Mouse (Mus musculus) neutrophil, adult 5-6 weeks (primary cell): Measurements from ENCODE around the gene Hnrnpul1. TPM values are rescaled to one million over a fixed set of nuclear protein-coding genes. Genes with fewer than 3 reads are reported as not detected.
"Not testable (repeated sequence)": the region's sequence is repeated elsewhere in the genome, so short reads cannot be mapped to it uniquely, and the experiment has no call there.

Experiments
- ATAC-seq: fragments of 151-379, 151-347 bp; 2 replicates; pipeline ENCODE4 v1.8.0; 2017; ENCODE audit warnings: mild to moderate bottlenecking, moderate TSS enrichment; ENCODE audit not compliant: insufficient number of reproducible peaks, poor library complexity, low FRiP score, severe bottlenecking; ENCODE audit errors: extremely low read depth
- total RNA-seq: library from RNA; stranded (forward); fragments of 200-1000 nt; gene quantifications from 2 replicates; pipeline ENCODE4 v1.2.3, GENCODE M21; 2017

Gene Hnrnpul1
- total RNA-seq, 1 experiment from 2014 or later: 198 TPM

- ATAC-seq: no peak
Observed at GRCm38 (mm10) chr7:25729396-25729795, 25.2 kb downstream of the Hnrnpul1 start.

- no peak for ATAC-seq
Observed at GRCm38 (mm10) chr7:25727800-25728199, 26.8 kb downstream of the Hnrnpul1 start.

DNA sequence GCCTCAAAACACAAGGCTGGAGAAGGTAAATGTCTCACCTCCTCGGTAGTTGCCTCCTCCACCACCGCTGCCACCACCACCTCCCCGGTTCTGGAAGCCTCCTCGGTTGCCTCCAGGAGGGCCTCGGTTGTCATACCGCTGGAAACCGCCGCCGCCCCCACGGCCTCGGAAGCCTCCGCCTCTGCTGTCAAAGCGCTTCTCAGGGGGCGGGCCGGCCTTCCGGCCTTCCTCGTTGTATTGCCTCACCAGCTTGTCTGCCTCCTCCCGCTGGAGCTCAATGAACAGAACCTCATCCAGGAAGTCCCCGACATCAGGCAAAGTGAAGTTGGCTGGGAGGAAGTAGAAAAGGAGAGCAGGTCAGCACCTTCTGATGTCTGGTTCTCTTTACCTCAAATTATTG, 28.7 kb downstream of the Hnrnpul1 start:
- ATAC-seq: no peak

GRCm38 (mm10) chr7:25721776-25722175, 32.8 kb downstream of the Hnrnpul1 start:
- not testable (repeated sequence) for ATAC-seq

DNA sequence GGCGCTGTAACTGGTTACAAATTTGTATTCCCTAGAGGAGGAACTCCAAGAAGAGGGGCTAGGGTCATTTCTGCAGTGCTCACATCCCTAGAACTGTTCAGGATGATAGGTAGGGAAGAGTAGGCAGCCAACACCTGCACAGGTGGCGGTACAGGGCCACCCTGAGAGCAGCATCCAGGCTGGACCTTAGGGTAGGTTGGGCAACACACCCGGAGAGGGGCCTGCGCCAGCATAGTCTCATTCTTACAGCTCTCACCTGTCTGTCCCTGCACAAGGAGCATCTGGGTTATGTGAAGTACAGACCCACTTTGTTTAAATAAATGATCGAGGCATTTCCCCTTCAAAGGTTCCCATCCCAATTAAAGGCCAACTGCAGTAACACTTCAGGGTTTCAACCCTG, 33.8 kb downstream of the Hnrnpul1 start:
- no peak for ATAC-seq

DNA sequence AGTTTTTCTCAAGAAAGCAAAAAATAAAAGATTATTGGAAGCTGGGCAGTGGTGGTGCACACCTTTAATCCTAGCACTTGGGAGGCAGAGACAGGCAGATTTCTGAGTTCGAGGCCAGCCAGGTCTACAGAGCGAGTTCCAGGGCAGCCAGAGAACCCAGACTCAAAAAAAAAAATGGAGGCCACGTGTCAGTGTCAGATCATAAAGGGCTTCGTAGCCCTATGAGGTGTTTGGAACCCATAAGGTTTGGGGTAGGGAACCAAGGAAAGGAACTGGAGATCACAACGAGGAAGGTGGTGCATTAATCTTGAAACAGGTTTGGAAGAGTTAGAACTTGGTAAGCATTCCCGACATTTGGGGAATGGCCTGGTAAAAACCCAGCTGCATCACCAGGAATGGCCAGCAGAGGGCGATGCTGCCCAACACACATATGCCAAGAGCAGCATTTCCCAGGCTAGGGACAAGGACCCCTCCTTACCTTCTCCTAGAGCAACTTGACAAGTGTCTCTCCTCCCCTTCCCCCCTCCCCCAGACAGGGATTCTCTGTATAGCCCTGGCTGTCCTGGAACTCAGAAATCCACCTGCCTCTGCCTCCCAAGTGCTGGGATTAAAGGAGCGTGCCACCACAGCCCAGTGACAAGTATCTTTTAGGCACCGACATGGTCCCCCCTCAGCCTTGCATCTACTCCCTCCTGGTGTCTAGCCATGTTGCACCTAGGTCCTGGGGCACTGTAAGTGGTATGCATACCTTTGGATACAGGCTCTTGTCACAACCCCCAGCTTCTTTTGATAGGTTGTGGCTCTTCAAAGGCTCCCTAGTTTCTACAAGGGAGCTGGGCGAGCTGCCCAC, 34.6 kb downstream of the Hnrnpul1 start:
- ATAC-seq: no peak

GRCm38 (mm10) chr7:25718788-25719417, 35.7 kb downstream of the Hnrnpul1 start, which contains the start of gene Ccdc97:
Gene Ccdc97, minus strand, starts transcription at chr7:25719088.
- ATAC-seq: peak; percentile 87

- no peak for ATAC-seq
Observed at GRCm38 (mm10) chr7:25717478-25717877, 37.1 kb downstream of the Hnrnpul1 start.

GRCm38 (mm10) chr7:25715731-25716271, 38.8 kb downstream of the Hnrnpul1 start:
- ATAC-seq: no peak

GRCm38 (mm10) chr7:25714581-25714980, 40.0 kb downstream of the Hnrnpul1 start:
- ATAC-seq: no peak

- ATAC-seq: no peak
Observed at GRCm38 (mm10) chr7:25712801-25713200, 41.8 kb downstream of the Hnrnpul1 start.

DNA sequence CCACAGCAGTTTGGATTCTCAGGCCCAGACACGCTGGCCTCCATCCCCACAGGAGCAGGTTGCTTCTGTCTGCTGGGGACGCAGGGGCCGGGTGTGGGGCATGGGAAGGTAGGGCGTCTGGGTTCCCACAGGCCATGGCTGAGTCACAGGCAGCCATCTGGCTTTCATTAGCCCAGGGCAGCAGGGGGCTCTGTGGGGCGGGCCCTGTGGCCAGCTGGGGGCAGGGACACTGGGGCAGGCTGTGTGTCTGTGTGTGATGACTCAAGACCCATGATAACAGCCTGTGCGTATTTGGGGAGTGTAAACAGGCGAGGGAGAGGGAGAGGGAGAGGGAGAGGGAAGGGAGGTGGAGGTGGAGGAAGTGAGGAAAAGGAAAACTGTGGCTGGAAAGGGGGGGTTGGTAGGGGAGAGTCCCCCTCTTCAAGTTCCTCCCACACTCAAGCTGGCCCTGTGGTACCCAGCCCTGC, 42.8 kb downstream of the Hnrnpul1 start:
- no peak for ATAC-seq

GRCm38 (mm10) chr7:25711165-25711564, 43.4 kb downstream of the Hnrnpul1 start:
- no peak for ATAC-seq

DNA sequence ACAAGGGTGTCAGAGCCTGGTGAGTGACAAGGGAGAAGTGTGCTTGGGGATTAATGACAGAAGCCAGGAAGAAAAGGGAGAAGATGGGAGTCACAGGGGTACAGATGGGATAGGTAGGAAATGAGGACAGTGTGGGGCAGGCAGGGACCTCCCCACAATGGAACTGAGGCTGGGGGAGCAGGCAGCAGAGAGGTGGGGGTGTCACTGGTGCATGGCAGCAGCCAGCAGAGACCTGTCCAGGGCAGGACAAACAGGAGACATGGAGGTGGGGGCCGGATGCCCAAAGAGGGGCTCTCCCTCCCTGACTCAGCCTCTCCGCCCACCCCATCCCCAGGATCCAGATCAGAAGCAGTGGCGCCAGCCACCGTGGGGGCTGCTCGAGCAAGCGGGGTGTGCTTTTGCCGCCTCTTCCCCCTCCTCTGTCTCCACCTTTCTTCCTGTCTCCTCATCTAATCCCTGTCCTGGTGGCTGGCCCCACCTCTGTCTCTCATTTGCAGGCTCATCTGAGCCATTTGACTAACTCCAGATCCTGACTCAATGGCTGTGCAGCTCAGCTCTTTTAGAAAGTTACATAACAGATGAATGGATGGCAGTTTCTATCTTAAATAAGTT, 43.9 kb downstream of the Hnrnpul1 start:
- no peak for ATAC-seq

DNA sequence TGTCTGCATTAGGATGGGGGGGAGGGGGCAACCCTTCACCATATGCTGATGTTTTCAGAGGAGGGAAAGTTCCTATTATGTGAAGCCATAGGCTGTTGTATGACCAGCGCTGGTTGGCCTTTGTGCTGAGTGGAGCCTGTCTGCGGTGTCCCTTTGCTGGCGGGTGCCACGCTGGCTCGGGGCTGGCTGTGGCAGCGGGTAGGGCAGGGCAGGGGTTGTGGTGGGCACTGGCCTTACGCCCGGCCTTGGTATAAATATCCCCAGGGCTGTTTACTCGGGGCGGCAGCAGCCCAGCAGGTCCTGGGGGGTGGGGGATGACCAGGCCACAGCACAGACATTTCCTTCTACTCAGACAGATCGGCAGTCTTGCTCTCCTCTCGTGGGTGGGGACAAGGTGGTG, 44.6 kb downstream of the Hnrnpul1 start:
- no peak for ATAC-seq

- ATAC-seq: peak; percentile 70
Observed at GRCm38 (mm10) chr7:25707581-25708292, 46.8 kb downstream of the Hnrnpul1 start.

DNA sequence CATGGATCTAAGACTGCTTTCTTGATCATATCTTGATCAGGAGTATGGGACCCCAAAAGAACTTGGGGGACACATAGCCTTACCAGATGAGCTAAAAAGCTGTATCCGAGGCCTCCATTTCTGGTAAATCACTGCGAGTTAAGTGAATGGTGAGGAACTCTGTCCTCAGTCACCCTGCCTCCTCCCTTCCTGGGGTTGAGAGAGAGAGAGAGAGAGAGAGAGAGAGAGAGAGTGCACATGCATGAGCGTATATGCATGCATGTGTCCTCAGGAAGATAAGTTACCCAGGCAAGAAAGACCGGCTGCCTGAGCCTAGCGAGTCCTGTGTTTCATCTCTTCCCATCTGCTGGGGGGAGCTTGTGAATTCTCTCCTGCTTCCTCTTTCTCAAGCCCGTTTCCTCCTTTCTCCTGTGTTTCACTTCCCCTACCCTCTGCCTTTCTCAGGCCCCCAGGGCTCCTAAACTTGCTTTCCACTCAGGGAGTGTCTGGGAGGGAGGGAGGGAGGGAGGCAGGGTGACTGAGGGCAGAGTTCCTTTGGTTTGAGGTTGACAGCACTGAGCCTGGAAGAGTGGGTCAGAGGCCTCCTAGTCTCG, 47.9 kb downstream of the Hnrnpul1 start:
- ATAC-seq: peak; percentile 21; the same call in 1 of the 2 replicates

DNA sequence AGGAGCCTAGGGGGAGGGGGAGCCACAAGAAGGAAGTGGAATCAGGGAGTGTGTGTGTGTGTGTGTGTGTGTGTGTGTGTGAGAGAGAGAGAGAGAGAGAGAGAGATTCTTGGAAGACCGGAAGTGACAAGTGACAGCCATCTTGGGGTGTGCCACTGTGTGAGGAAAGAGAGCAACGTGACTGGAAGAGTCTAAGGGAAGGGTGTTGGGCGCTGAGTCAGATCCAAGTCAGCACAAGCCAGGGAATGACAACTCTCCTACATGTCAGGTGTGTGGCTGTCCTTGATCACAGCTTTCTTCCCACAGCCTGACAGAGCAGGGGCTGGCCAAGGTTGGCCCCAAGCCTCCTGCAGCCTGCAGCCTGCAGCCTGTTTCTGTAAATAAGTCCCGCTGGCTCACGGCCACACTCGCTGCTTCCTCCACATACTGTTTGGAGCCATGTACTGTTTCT, 48.7 kb downstream of the Hnrnpul1 start:
- no peak for ATAC-seq
